Mouse (Mus musculus) lung, embryonic 14.5 days (tissue): ENCODE results near the gene Gm4787. TPM values are rescaled to one million over a fixed set of nuclear protein-coding genes. Genes with fewer than 3 reads are reported as not detected.
"Not testable (repeated sequence)": the region's sequence is repeated elsewhere in the genome, so short reads cannot be mapped to it uniquely, and the experiment has no call there.

Source experiments
- ATAC-seq: fragments of 200-750 bp; cut with Nextera tagmentation; 2 replicates; pipeline ENCODE4 v1.8.0; 2017; ENCODE audit warnings: mild to moderate bottlenecking, moderate TSS enrichment, moderate library complexity; ENCODE audit not compliant: insufficient read depth
- DNase-seq: peaks from one replicate; pipeline ENCODE4 v3.0.0-alpha.2; 2015
- H3K27ac ChIP-seq: fragments of 300-500 bp; sonication (generic); 2 replicates; pipeline ENCODE4 v1.5.1; 2014; ENCODE audit warnings: low read depth, mild to moderate bottlenecking, moderate library complexity
- H3K27me3 ChIP-seq: fragments of 300-500 bp; sonication (generic); 2 replicates; pipeline ENCODE4 v1.6.1; 2014; ENCODE audit warnings: low read length, control low read depth; ENCODE audit not compliant: insufficient read depth
- H3K36me3 ChIP-seq: fragments of 300-500 bp; sonication (generic); 2 replicates; pipeline ENCODE4 v1.6.1; 2014; ENCODE audit warnings: control low read depth; ENCODE audit not compliant: insufficient read depth
- H3K4me1 ChIP-seq: fragments of 300-500 bp; sonication (generic); 2 replicates; pipeline ENCODE4 v1.6.1; 2014; ENCODE audit warnings: antibody characterized with exemption, control low read depth; ENCODE audit not compliant: insufficient read depth
- H3K4me2 ChIP-seq: fragments of 300-500 bp; sonication (generic); 2 replicates; pipeline ENCODE4 v1.6.1; 2014; ENCODE audit warnings: mild to moderate bottlenecking
- H3K4me3 ChIP-seq: fragments of 300-500 bp; sonication (generic); 2 replicates; pipeline ENCODE4 v1.5.1; 2014; ENCODE audit warnings: low read depth, low read length
- H3K9ac ChIP-seq: fragments of 300-500 bp; sonication (generic); 2 replicates; pipeline ENCODE4 v1.6.1; 2014
- H3K9me3 ChIP-seq: fragments of 300-500 bp; sonication (generic); 2 replicates; pipeline ENCODE4 v1.6.1; 2016; ENCODE audit warnings: low read depth, low read length, control low read depth
- CTCF ChIP-seq: IDR thresholded peaks from 2 replicates; pipeline ENCODE4 v1.5.1; 2016; ENCODE audit warnings: antibody characterized with exemption, low read depth
- WGBS: fragments of 180-500 bp; shearing (Covaris S2); extraction: QIAGEN DNeasy Blood & Tissue Kit; methylation state at CpG from one replicate; pipeline ENCODE4 v1.1.7; 2014; 5-methylcytosine and 5-hydroxymethylcytosine counted together
- polyA plus RNA-seq: library from polyadenylated mRNA; unstranded; fragments of >200 nt; fragmentation: Nextera tagmentation; extraction: Ambion mirVana; gene quantifications from 2 replicates; pipeline ENCODE4 v1.2.1, GENCODE M21; 2014

The Gm4787 gene
- 0.14 and 0.43 TPM in 2 replicates for polyA plus RNA-seq

DNA sequence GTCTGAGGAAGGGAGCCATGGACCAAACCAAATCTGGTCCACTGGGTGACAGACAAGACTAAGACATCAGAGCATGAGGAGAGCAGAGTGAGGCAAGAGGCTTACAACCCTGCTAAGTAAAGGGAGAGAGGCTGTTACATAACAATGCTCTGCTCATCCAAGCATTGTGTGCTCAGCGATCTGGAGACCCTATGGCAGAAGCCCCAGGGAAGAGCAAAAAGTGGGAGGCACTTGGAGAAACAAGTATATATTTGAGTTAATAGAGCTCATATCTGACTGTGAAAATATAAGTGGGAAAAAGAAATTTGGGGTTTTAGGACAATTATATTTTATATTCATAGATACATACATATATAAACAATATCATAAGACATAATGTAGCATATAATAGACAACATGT is at the start of gene Gm4787:
Gene Gm4787, minus strand, starts transcription at position 101 of the 400 bp plus-strand sequence.
- not testable (repeated sequence) for H3K4me1 ChIP-seq, H3K9ac ChIP-seq, H3K4me3 ChIP-seq, DNase-seq, H3K27me3 ChIP-seq, H3K27ac ChIP-seq, H3K9me3 ChIP-seq, H3K4me2 ChIP-seq, ATAC-seq, H3K36me3 ChIP-seq
- 90% methylated on average over 1 of the region's 1 CpGs for WGBS

DNA sequence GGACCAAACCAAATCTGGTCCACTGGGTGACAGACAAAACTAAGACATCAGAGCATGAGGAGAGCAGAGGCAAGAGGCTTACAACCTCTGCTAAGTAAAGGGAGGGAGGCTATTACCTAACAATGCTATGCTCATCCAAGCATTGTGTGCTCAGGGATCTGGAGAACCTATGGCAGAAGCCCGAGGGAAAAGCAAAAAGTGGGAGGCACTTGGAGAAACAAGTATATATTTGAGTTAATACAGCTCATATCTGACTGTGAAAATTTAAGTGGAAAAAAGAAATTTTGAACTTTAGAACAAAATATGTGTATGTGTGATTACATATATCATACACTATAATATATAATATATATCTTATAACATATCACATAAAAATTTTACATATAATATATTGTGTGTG is 42.6 kb upstream of the Gm4787 start, which contains the start of gene Adam4:
Gene Adam4, minus strand, starts transcription at position 101 of the 400 bp plus-strand sequence.
- no peaks in the 10 kb centered on the region; the same call in 1 of the 2 replicates for H3K9me3 ChIP-seq
- ATAC-seq, result no peak
- DNase-seq, result no peak
- H3K4me1 ChIP-seq, result no peaks in the 10 kb centered on the region
- H3K4me2 ChIP-seq, result no peak within 1 kb of the TSS
- H3K27ac ChIP-seq, result no peak within 1 kb of the TSS
- TF ChIP-seq CTCF, result no peak
- H3K4me3 ChIP-seq, result no peak within 1 kb of the TSS
- 91% methylated on average over 1 of the region's 1 CpGs for WGBS
- H3K27me3 ChIP-seq, result no peaks in the 10 kb centered on the region
- peaks cover 4% of the 10 kb centered on the region; the same call in 1 of the 2 replicates for H3K36me3 ChIP-seq
- H3K9ac ChIP-seq, result no peak within 1 kb of the TSS

DNA sequence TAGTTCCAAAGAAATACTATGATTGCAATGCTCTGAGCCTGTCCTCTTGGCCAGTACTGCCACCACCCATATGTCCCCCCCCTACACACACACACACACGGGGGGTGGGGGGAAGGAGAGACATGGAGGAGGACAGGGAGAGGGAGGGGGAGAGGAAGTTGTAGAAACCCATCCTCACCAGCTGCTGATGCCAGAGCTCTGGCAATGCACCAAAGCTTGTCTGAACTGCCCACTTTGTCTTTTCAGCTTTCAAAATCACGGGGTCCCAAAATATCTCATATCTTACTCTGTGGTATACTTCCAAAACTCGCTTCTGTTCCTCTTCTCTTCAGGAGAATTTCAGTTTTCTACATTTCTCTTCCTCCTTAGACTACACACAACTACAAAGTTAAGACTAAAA is 33.9 kb upstream of the Gm4787 start:
- Histone ChIP-seq H3K4me2 (no peak overlapping the region), H3K4me1 (no peaks in the 10 kb centered on the region), H3K27ac (no peak overlapping the region), H3K27me3 (no peaks in the 10 kb centered on the region), H3K9ac (no peak overlapping the region), H3K4me3 (no peak overlapping the region), H3K36me3 (no peaks in the 10 kb centered on the region), H3K9me3 (no peaks in the 10 kb centered on the region)
- no peak for DNase-seq
- WGBS, result 79% methylated on average over 3 of the region's 3 CpGs
- ATAC-seq, result no peak
- TF ChIP-seq CTCF, result no peak

DNA sequence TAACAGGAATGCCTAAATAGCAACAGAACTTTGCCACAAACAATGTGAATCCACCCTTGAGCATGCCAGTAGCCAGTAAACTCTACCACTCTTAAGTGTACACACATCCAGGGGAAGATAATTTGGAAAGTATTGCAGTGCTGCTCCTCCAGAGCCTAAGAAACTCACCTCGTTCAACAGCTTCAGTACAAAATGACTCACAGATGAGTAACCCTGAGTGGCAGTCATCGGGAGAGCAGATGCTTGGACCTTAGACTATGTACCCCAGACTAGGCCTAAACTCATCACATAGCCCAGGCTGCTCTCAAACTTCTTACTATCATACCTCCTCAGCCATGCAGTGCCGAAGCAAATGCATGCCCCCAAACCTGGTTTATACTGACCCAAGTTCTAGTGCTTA is 29.7 kb upstream of the Gm4787 start:
- H3K9ac ChIP-seq, result no peak overlapping the region

DNA sequence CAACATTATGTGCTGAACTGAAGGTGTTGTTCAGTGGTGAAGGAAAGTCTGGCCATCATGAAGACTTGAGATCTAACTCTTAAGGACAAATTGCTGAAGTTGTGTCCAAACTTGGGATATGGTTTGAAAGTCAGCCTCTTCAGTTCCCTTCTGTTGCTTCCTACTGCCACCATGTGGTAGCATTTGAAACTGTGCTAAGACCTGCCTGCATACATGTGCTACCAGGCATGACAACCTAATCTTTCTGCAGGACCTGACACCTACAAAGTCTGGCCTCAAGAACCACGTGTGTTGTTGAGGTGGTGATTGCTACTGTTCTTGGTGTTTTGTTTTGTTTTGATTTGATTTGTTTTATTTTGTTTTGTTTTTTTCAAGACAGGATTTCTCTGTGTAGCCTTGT is 22.9 kb upstream of the Gm4787 start:
- no peak overlapping the region for H3K9ac ChIP-seq
- H3K9me3 ChIP-seq, result no peaks in the 10 kb centered on the region
- ATAC-seq, result 0 out of 2 replicates have a peak, but pooled peaks have one; percentile 24
- DNase-seq, result peak; percentile 82
- no peak overlapping the region for H3K4me3 ChIP-seq
- H3K27ac ChIP-seq, result no peak overlapping the region
- WGBS, result 17% methylated on average over 1 of the region's 1 CpGs
- H3K4me1 ChIP-seq, result no peaks in the 10 kb centered on the region
- H3K36me3 ChIP-seq, result no peaks in the 10 kb centered on the region
- no peaks in the 10 kb centered on the region for H3K27me3 ChIP-seq
- no peak overlapping the region for H3K4me2 ChIP-seq
- TF ChIP-seq CTCF, result peak; percentile 86

More for the DNA sequence above, 29.7 kb upstream of the Gm4787 start:
- no peak overlapping the region for H3K4me2 ChIP-seq
- no peaks in the 10 kb centered on the region for H3K27me3 ChIP-seq
- DNase-seq, result no peak
- H3K4me3 ChIP-seq, result no peak overlapping the region
- 81% methylated on average over 3 of the region's 3 CpGs for WGBS
- no peaks in the 10 kb centered on the region for H3K9me3 ChIP-seq
- no peak for ATAC-seq
- no peak overlapping the region for H3K27ac ChIP-seq
- no peak for TF ChIP-seq CTCF
- no peaks in the 10 kb centered on the region for H3K36me3 ChIP-seq
- no peaks in the 10 kb centered on the region for H3K4me1 ChIP-seq

DNA sequence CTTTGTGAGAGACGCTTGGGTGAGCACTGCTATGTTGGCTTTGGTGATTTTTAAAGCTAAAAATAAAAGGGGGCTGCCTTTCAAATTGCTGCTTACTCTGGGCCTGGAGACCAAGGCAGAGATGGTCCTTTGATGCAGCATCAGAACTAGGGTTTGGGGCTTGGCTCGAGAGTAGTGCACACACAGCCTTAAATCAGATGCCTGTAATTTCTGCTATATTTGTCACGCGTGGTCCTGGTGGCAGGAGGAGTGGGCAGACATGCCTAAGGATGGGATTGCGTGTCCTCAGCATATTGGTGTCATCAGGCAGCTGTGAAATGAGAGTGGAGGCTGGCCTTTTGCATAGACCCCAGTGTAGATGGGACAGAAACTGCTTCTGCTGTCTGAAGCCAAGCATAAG is 45.4 kb downstream of the Gm4787 start:
- Histone ChIP-seq H3K9me3 (no peaks in the 10 kb centered on the region), H3K4me2 (no peak overlapping the region), H3K36me3 (no peaks in the 10 kb centered on the region), H3K4me3 (no peak overlapping the region), H3K9ac (no peak overlapping the region), H3K4me1 (no peaks in the 10 kb centered on the region), H3K27ac (no peak overlapping the region), H3K27me3 (peaks cover 17% of the 10 kb centered on the region; the same call in 1 of the 2 replicates)
- WGBS, result 71% methylated on average over 5 of the region's 5 CpGs
- no peak for TF ChIP-seq CTCF
- DNase-seq (no peak), ATAC-seq (no peak)

DNA sequence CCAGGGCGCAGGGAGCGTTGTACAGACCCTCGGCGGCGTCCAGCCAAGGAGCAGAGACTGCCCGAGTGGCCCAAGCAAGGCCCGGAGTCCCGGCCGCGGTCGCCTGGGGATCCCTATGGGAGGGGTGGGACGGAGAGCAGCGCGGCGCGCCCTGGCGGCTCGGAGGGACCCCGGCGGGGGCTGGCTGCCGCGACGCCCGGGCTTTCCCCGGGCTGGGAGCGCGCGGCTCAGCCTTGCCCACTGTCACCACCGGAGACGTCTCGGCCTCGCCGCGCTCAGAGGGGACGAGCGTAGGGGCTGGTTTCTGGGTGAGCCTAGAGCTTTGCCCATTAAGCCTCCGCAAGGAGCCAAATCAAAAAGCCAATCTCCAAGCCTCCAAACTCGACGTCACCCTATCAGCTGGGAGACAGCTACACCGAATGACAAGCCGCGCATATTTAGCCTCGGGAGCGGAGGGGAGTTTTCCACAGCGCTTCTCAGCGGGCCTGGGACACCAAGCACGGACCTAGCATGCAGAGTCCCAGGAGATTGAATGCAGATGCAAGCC is 46.3 kb downstream of the Gm4787 start, which contains the start of gene Slc8a3:
Gene Slc8a3, minus strand, starts transcription at position 306 of the 547 bp plus-strand sequence.
- H3K9ac ChIP-seq, result peak within 1 kb of the TSS; percentile 60
- H3K4me2 ChIP-seq, result peak within 1 kb of the TSS; percentile 99
- no peaks in the 10 kb centered on the region for H3K9me3 ChIP-seq
- WGBS, result 1% methylated on average over 47 of the region's 47 CpGs
- H3K4me3 ChIP-seq, result peak within 1 kb of the TSS; percentile 58
- DNase-seq (peak; percentile 65), ATAC-seq (peak; percentile 81)
- H3K27ac ChIP-seq, result no peak within 1 kb of the TSS
- H3K4me1 ChIP-seq, result no peaks in the 10 kb centered on the region
- no peak for TF ChIP-seq CTCF
- no peaks in the 10 kb centered on the region for H3K36me3 ChIP-seq
- peaks cover 17% of the 10 kb centered on the region; the same call in 1 of the 2 replicates for H3K27me3 ChIP-seq
